Mouse (Mus musculus) intestine, postnatal 0 days (tissue): Measurements from ENCODE around the gene Abcc12. TPM values are rescaled to one million over a fixed set of nuclear protein-coding genes. Genes with fewer than 3 reads are reported as not detected.

Experiments used
- ATAC-seq: fragments of 200-750 bp; cut with Nextera tagmentation; 2 replicates; pipeline ENCODE4 v1.8.0; 2017; ENCODE audit warnings: mild to moderate bottlenecking, moderate TSS enrichment, moderate library complexity
- H3K27ac ChIP-seq: fragments of 300-500 bp; sonication (generic); 2 replicates; pipeline ENCODE4 v1.5.1; 2014; ENCODE audit warnings: mild to moderate bottlenecking, low read depth, low read length, moderate library complexity
- H3K27me3 ChIP-seq: fragments of 300-500 bp; sonication (generic); replicated peaks from 2 replicates; pipeline ENCODE4 v1.6.1; 2014; ENCODE audit warnings: low read length, mixed read lengths; ENCODE audit not compliant: control insufficient read depth, insufficient read depth
- H3K36me3 ChIP-seq: fragments of 300-500 bp; sonication (generic); 2 replicates; pipeline ENCODE4 v1.6.1; 2014; ENCODE audit warnings: mild to moderate bottlenecking, moderate library complexity; ENCODE audit not compliant: control insufficient read depth, insufficient read depth
- H3K4me1 ChIP-seq: fragments of 300-500 bp; sonication (generic); replicated peaks from 2 replicates; pipeline ENCODE4 v1.6.1; 2014; ENCODE audit warnings: antibody characterized with exemption, low read length, mixed read lengths; ENCODE audit not compliant: control insufficient read depth, insufficient read depth
- H3K4me2 ChIP-seq: fragments of 300-500 bp; sonication (generic); replicated peaks from 2 replicates; pipeline ENCODE4 v1.6.1; 2014; ENCODE audit warnings: low read depth, mild to moderate bottlenecking, moderate library complexity
- H3K4me3 ChIP-seq: fragments of 300-500 bp; sonication (generic); 2 replicates; pipeline ENCODE4 v1.5.1; 2014; ENCODE audit warnings: low read depth, low read length
- H3K9ac ChIP-seq: fragments of 300-500 bp; sonication (generic); 2 replicates; pipeline ENCODE4 v1.6.1; 2014; ENCODE audit warnings: mild to moderate bottlenecking, low read depth, low read length
- H3K9me3 ChIP-seq: fragments of 300-500 bp; sonication (generic); 2 replicates; pipeline ENCODE4 v1.6.1; 2016; ENCODE audit warnings: mixed run types; ENCODE audit not compliant: control insufficient read depth
- CTCF ChIP-seq: sonication (generic); IDR thresholded peaks from 2 replicates; pipeline ENCODE4 v1.5.1; 2016; ENCODE audit warnings: low read depth, mild to moderate bottlenecking, control low read depth, antibody characterized with exemption, moderate library complexity
- WGBS: fragments of 180-500 bp; shearing (Covaris S2); extraction: QIAGEN DNeasy Blood & Tissue Kit; methylation state at CpG from one replicate; pipeline ENCODE4 v1.1.7; 2014; 5-methylcytosine and 5-hydroxymethylcytosine counted together
- polyA plus RNA-seq: library from polyadenylated mRNA; unstranded; fragments of >200 nt; fragmentation: Nextera tagmentation; extraction: Ambion mirVana; gene quantifications from 2 replicates; pipeline ENCODE4 v1.2.1, GENCODE M21; 2015

The Abcc12 gene
- polyA plus RNA-seq, 1 experiment from 2014 or later = not detected

DNA sequence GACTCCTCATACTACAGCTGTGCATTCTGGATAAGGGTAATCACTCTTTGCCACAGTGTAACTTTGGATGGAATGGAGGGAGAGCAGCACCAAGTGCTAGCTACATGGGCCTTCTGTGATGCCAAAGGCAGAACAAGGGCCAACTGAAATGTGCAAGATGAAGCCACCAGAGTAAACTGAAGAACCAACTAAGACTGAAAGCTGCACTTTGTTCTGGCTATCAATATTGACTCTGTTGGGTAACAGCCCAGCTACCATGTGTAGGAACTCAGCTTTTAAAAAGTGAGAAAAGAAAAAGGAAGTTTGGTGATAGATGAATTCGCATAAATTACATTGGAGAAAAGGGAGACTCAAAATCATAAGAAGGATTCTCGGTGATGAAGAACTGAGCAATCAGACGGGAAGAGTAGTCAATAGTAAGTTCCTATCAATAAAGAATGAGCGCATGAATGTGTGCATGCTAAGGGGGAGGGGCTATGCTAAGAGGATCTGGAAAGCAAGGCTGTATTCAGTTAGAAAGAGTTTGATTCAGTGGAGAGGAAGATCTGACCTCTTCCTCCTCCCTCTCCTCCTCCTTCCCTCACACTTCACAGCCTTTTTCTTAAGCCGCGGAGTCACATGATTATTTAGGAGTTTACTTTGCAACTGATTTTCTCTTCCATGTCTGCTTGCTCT lies 34.7 kb upstream of the Abcc12 start:
- no peaks in the 10 kb centered on the region for H3K4me1 ChIP-seq

GRCm38 (mm10) chr8:86613798-86614197 lies 33.3 kb upstream of the Abcc12 start:
- Histone ChIP-seq H3K4me1 (no peaks in the 10 kb centered on the region), H3K27me3 (no peaks in the 10 kb centered on the region), H3K9ac (no peak overlapping the region), H3K27ac (no peak overlapping the region), H3K4me2 (no peak overlapping the region), H3K36me3 (no peaks in the 10 kb centered on the region), H3K9me3 (no peaks in the 10 kb centered on the region), H3K4me3 (no peak overlapping the region)
- 42% methylated on average over 2 of the region's 2 CpGs for WGBS
- no peak for TF ChIP-seq CTCF
- no peak for ATAC-seq

More for the DNA sequence above, 34.7 kb upstream of the Abcc12 start:
- no peaks in the 10 kb centered on the region for H3K27me3 ChIP-seq
- no peaks in the 10 kb centered on the region for H3K36me3 ChIP-seq
- no peak for TF ChIP-seq CTCF
- no peak for ATAC-seq
- no peaks in the 10 kb centered on the region for H3K9me3 ChIP-seq
- no peak overlapping the region for H3K9ac ChIP-seq
- no peak overlapping the region for H3K4me3 ChIP-seq
- H3K4me2 ChIP-seq = no peak overlapping the region
- 88% methylated on average over 6 of the region's 6 CpGs for WGBS
- H3K27ac ChIP-seq = no peak overlapping the region

DNA sequence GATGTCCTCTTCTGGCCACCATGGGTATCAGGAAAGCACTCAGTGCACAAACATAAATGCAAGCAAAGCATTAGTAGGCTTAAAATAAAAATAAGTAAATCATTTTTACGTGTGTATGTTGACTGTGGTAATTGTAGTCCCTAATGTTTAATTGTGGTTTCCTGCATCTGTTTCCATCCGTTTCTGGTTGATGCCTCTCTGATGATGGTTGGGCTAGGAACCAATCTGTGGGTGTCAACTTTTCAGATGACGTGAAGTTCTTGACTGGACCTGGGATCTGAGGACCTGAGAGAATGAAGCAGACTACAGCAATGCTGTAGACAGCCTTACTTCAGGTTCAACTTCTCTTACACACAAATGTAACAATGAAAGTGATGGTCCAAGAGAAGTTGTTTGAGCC lies 24.2 kb upstream of the Abcc12 start:
- no peak for ATAC-seq
- Histone ChIP-seq H3K27ac (no peak overlapping the region), H3K9ac (no peak overlapping the region), H3K27me3 (no peaks in the 10 kb centered on the region), H3K4me1 (no peaks in the 10 kb centered on the region), H3K4me3 (no peak overlapping the region), H3K4me2 (no peak overlapping the region), H3K9me3 (no peaks in the 10 kb centered on the region), H3K36me3 (no peaks in the 10 kb centered on the region)
- TF ChIP-seq CTCF = no peak
- WGBS = 75% methylated on average over 3 of the region's 3 CpGs

DNA sequence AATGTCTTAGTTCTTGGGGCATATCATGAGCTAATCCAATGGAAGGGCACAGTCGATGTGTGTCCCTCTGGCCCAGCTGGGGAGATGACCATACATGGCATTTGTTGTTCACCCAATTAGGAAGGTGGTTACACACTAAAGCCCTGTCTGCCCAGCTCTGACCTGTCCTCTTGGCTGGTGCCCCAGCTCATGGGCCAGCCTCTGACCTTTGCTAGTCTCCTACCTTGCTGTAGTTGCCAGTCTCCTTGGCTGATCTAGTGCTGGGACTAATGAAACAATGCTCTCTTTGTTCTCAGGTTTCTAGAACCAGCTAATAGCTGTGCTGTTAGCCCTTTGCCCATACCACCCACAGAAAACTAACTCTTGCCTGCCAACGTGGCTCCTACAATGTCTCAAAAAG lies 22.7 kb upstream of the Abcc12 start:
- Histone ChIP-seq H3K27ac (no peak overlapping the region), H3K4me3 (no peak overlapping the region), H3K4me1 (no peaks in the 10 kb centered on the region), H3K9ac (no peak overlapping the region), H3K9me3 (no peaks in the 10 kb centered on the region), H3K27me3 (no peaks in the 10 kb centered on the region), H3K36me3 (no peaks in the 10 kb centered on the region), H3K4me2 (no peak overlapping the region)
- 56% methylated on average over 2 of the region's 2 CpGs for WGBS
- ATAC-seq = no peak
- no peak for TF ChIP-seq CTCF

DNA sequence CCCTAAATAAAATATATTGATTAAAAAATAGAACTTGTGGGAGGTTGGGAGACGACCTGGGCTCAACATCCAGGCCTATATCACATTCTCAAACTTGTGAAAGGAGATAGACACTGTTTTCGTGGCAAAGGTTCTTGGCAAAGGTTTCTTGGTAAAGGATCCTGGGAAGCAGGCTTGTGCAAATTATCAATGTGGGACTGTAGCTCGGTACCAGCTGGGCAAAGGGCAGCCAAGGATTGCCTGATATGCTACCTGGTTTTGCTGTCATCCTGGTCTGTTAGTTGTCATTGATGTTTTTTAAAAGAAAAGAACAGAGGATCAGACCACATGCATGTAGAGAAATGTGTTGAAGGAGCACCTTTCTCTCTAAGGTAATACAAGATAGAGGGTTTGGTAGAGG lies 19.8 kb upstream of the Abcc12 start:
- H3K36me3 ChIP-seq = no peaks in the 10 kb centered on the region
- H3K27me3 ChIP-seq = no peaks in the 10 kb centered on the region
- H3K9ac ChIP-seq = no peak overlapping the region
- WGBS = 69% methylated on average over 3 of the region's 3 CpGs
- H3K4me2 ChIP-seq = no peak overlapping the region
- ATAC-seq = no peak
- no peak overlapping the region for H3K27ac ChIP-seq
- H3K4me1 ChIP-seq = no peaks in the 10 kb centered on the region
- TF ChIP-seq CTCF = no peak
- H3K4me3 ChIP-seq = no peak overlapping the region
- H3K9me3 ChIP-seq = no peaks in the 10 kb centered on the region

GRCm38 (mm10) chr8:86599299-86599698 lies 18.8 kb upstream of the Abcc12 start:
- 0 out of 2 replicates have a peak, but pooled peaks cover 3% of the 10 kb centered on the region for H3K4me1 ChIP-seq
- no peak overlapping the region for H3K4me3 ChIP-seq
- H3K4me2 ChIP-seq = no peak overlapping the region
- no peak overlapping the region for H3K9ac ChIP-seq
- no peak for TF ChIP-seq CTCF
- WGBS = 84% methylated on average over 6 of the region's 6 CpGs
- ATAC-seq = no peak
- no peaks in the 10 kb centered on the region for H3K27me3 ChIP-seq
- no peak overlapping the region for H3K27ac ChIP-seq
- no peaks in the 10 kb centered on the region for H3K9me3 ChIP-seq
- no peaks in the 10 kb centered on the region for H3K36me3 ChIP-seq
